Mouse (Mus musculus) MEL (cell line): Measurements from ENCODE around the gene Tiprl. TPM values are rescaled to one million over a fixed set of nuclear protein-coding genes. Genes with fewer than 3 reads are reported as not detected.

Experiments
- DNase-seq: peaks from one replicate; pipeline ENCODE4 v3.0.0; 2011; ENCODE audit warnings: low read depth, low spot score
- H3K27ac ChIP-seq: 2 replicates; pipeline ENCODE4 v1.5.1; 2012; ENCODE audit warnings: low read depth, mild to moderate bottlenecking, control low read depth, low read length, moderate library complexity; ENCODE audit not compliant: control insufficient read depth
- H3K27me3 ChIP-seq, 2 experiments: fragments of 150-350 bp in 1 of 2; sonication (generic) in 1 of 2; 2 replicates each; pipeline ENCODE4 v1.6.1; 2012; ENCODE audit warnings: low read length in 2 of 2, mild to moderate bottlenecking in 2 of 2, improper control_type of control experiment in 1 of 2, moderate library complexity in 1 of 2; ENCODE audit not compliant: insufficient read depth in 2 of 2, control insufficient read depth in 1 of 2
- H3K36me3 ChIP-seq, 2 experiments: 2 replicates each; pipeline ENCODE4 v1.6.1; 2012 to 2014; ENCODE audit warnings: low read length in 2 of 2, improper control_type of control experiment in 1 of 2, inconsistent platforms in 1 of 2, mild to moderate bottlenecking in 1 of 2; ENCODE audit not compliant: insufficient read depth in 2 of 2, control insufficient read depth in 1 of 2
- H3K4me1 ChIP-seq, 2 experiments: fragments of 150-350 bp in 1 of 2; sonication (generic) in 1 of 2; 2 replicates each; pipeline ENCODE4 v1.6.1; 2012; ENCODE audit warnings: low read length in 2 of 2, improper control_type of control experiment in 1 of 2, mild to moderate bottlenecking in 1 of 2; ENCODE audit not compliant: insufficient read depth in 2 of 2, control insufficient read depth in 1 of 2
- H3K4me3 ChIP-seq, 2 experiments: fragments of 150-350 bp in 1 of 2; sonication (generic) in 1 of 2; 2 replicates each; pipeline ENCODE4 v1.5.1; 2012; ENCODE audit warnings: low read depth in 2 of 2, low read length in 2 of 2, mild to moderate bottlenecking in 2 of 2, moderate library complexity in 2 of 2, control low read depth in 1 of 2, improper control_type of control experiment in 1 of 2; ENCODE audit not compliant: control insufficient read depth in 1 of 2, insufficient read depth in 1 of 2
- H3K79me2 ChIP-seq: 2 replicates; pipeline ENCODE4 v1.6.1; 2012; ENCODE audit warnings: mild to moderate bottlenecking, low read length, moderate library complexity; ENCODE audit not compliant: control insufficient read depth, poor library complexity, insufficient read depth
- H3K9ac ChIP-seq: 2 replicates; pipeline ENCODE4 v1.6.1; 2012; ENCODE audit warnings: low read depth, mild to moderate bottlenecking, control low read depth, low read length, moderate library complexity; ENCODE audit not compliant: control insufficient read depth, poor library complexity, severe bottlenecking
- H3K9me3 ChIP-seq: fragments of 150-350 bp; sonication (generic); replicated peaks from 2 replicates; pipeline ENCODE4 v1.6.1; 2012; ENCODE audit warnings: mild to moderate bottlenecking, low read length, improper control_type of control experiment, moderate library complexity; ENCODE audit not compliant: insufficient read depth
- BHLHE40 ChIP-seq: IDR thresholded peaks from 2 replicates; pipeline ENCODE4 v1.6.1; 2012; ENCODE audit warnings: low read depth, mild to moderate bottlenecking, inconsistent platforms, low read length, improper control_type of control experiment, borderline replicate concordance
- CHD1 ChIP-seq: IDR thresholded peaks from 2 replicates; pipeline ENCODE4 v1.6.1; 2012; ENCODE audit warnings: low read depth, mild to moderate bottlenecking, inconsistent platforms, low read length, improper control_type of control experiment
- CHD2 ChIP-seq: IDR thresholded peaks from 2 replicates; pipeline ENCODE4 v1.6.1; 2011; ENCODE audit warnings: low read length, improper control_type of control experiment
- CTCF ChIP-seq, 3 experiments: IDR thresholded peaks in 2 of 3; conservative IDR thresholded peaks in 1 of 3; 2 replicates each; pipeline ENCODE4 v1.5.1; 2011 to 2012; ENCODE audit warnings: low read length in 3 of 3, low read depth in 2 of 3, mild to moderate bottlenecking in 2 of 3, improper control_type of control experiment in 1 of 3, inconsistent platforms in 1 of 3, mixed read lengths in 1 of 3, moderate library complexity in 1 of 3; ENCODE audit not compliant: control insufficient read depth in 1 of 3, insufficient read depth in 1 of 3, poor library complexity in 1 of 3, severe bottlenecking in 1 of 3
- E2F4 ChIP-seq: IDR thresholded peaks from 2 replicates; pipeline ENCODE4 v1.6.1; 2011; ENCODE audit warnings: low read depth, low read length, improper control_type of control experiment, borderline replicate concordance
- ELF1 ChIP-seq: IDR thresholded peaks from 2 replicates; pipeline ENCODE4 v1.6.1; 2014; ENCODE audit warnings: low read depth, mild to moderate bottlenecking, inconsistent platforms, low read length, improper control_type of control experiment, moderate library complexity
- EP300 ChIP-seq, 2 experiments: IDR thresholded peaks; 2 replicates each; pipeline ENCODE4 v1.6.1; 2011; ENCODE audit warnings: improper control_type of control experiment in 2 of 2, low read length in 2 of 2, low read depth in 1 of 2, mild to moderate bottlenecking in 1 of 2
- ETS1 ChIP-seq: IDR thresholded peaks from 2 replicates; pipeline ENCODE4 v1.6.1; 2012; ENCODE audit warnings: low read depth, mild to moderate bottlenecking, inconsistent platforms, low read length, improper control_type of control experiment, moderate library complexity
- GABPA ChIP-seq: IDR thresholded peaks from 2 replicates; pipeline ENCODE4 v1.6.1; 2012; ENCODE audit warnings: low read depth, mild to moderate bottlenecking, inconsistent platforms, low read length, improper control_type of control experiment, moderate library complexity
- GATA1 ChIP-seq: IDR thresholded peaks from 2 replicates; pipeline ENCODE4 v1.6.1; 2011; ENCODE audit warnings: low read depth, low read length, improper control_type of control experiment
- HCFC1 ChIP-seq: IDR thresholded peaks from 2 replicates; pipeline ENCODE4 v1.6.1; 2012; ENCODE audit warnings: low read depth, mild to moderate bottlenecking, inconsistent platforms, low read length, improper control_type of control experiment, moderate library complexity
- JUND ChIP-seq: IDR thresholded peaks from 2 replicates; pipeline ENCODE4 v1.6.1; 2011; ENCODE audit warnings: low read depth, mild to moderate bottlenecking, improper control_type of control experiment, low read length
- MAFK ChIP-seq: IDR thresholded peaks from 2 replicates; pipeline ENCODE4 v1.6.1; 2011; ENCODE audit warnings: low read depth, mild to moderate bottlenecking, low read length, improper control_type of control experiment, borderline replicate concordance
- MAZ ChIP-seq: IDR thresholded peaks from 2 replicates; pipeline ENCODE4 v1.6.1; 2012; ENCODE audit warnings: low read depth, mild to moderate bottlenecking, inconsistent platforms, low read length, improper control_type of control experiment
- MXI1 ChIP-seq: IDR thresholded peaks from 2 replicates; pipeline ENCODE4 v1.6.1; 2011; ENCODE audit warnings: mild to moderate bottlenecking, low read depth, low read length, improper control_type of control experiment
- MYC ChIP-seq: IDR thresholded peaks from 2 replicates; pipeline ENCODE4 v1.6.1; 2011; ENCODE audit warnings: low read depth, mild to moderate bottlenecking, low read length, improper control_type of control experiment, moderate library complexity
- POLR2A ChIP-seq, 2 experiments: IDR thresholded peaks; 2 replicates each; pipeline ENCODE4 v1.6.1; 2011 to 2012; ENCODE audit warnings: low read length in 2 of 2, mild to moderate bottlenecking in 2 of 2, control low read depth in 1 of 2, improper control_type of control experiment in 1 of 2, low read depth in 1 of 2, moderate library complexity in 1 of 2; ENCODE audit not compliant: control insufficient read depth in 1 of 2, insufficient read depth in 1 of 2, poor library complexity in 1 of 2
- POLR2AphosphoS5 ChIP-seq: IDR thresholded peaks from 2 replicates; pipeline ENCODE4 v1.6.1; 2012; ENCODE audit warnings: low read depth, borderline replicate concordance, mild to moderate bottlenecking, inconsistent platforms, low read length, moderate library complexity, mixed read lengths
- RAD21 ChIP-seq: IDR thresholded peaks from 2 replicates; pipeline ENCODE4 v1.6.1; 2011; ENCODE audit warnings: mild to moderate bottlenecking, low read depth, low read length, improper control_type of control experiment
- SIN3A ChIP-seq: IDR thresholded peaks from 2 replicates; pipeline ENCODE4 v1.6.1; 2012; ENCODE audit warnings: low read length, improper control_type of control experiment, inconsistent platforms
- SMC3 ChIP-seq: IDR thresholded peaks from 2 replicates; pipeline ENCODE4 v1.6.1; 2011; ENCODE audit warnings: low read depth, low read length, improper control_type of control experiment
- TBP ChIP-seq: IDR thresholded peaks from 2 replicates; pipeline ENCODE4 v1.8.0; 2011; ENCODE audit warnings: low read depth, low read length, improper control_type of control experiment
- TCF12 ChIP-seq: IDR thresholded peaks from 2 replicates; pipeline ENCODE4 v1.6.1; 2014; ENCODE audit warnings: low read depth, mild to moderate bottlenecking, inconsistent platforms, low read length, improper control_type of control experiment, moderate library complexity
- USF1 ChIP-seq: IDR thresholded peaks from 2 replicates; pipeline ENCODE4 v1.6.1; 2014; ENCODE audit warnings: low read depth, mild to moderate bottlenecking, inconsistent platforms, low read length, improper control_type of control experiment, moderate library complexity
- USF2 ChIP-seq, 2 experiments: IDR thresholded peaks; 2 replicates each; pipeline ENCODE4 v1.6.1; 2011 to 2012; ENCODE audit warnings: improper control_type of control experiment in 2 of 2, low read length in 2 of 2, borderline replicate concordance in 1 of 2, inconsistent platforms in 1 of 2, low read depth in 1 of 2, mild to moderate bottlenecking in 1 of 2; ENCODE audit not compliant: insufficient read depth in 1 of 2
- ZC3H11A ChIP-seq: IDR thresholded peaks from 2 replicates; pipeline ENCODE4 v1.6.1; 2012; ENCODE audit warnings: low read depth, mild to moderate bottlenecking, inconsistent platforms, low read length, improper control_type of control experiment
- ZMIZ1 ChIP-seq: IDR thresholded peaks from 2 replicates; pipeline ENCODE4 v1.6.1; 2012; ENCODE audit warnings: low read depth, mild to moderate bottlenecking, inconsistent platforms, low read length, improper control_type of control experiment, moderate library complexity
- ZNF384 ChIP-seq: IDR thresholded peaks from 2 replicates; pipeline ENCODE4 v1.6.1; 2012; ENCODE audit warnings: low read depth, mild to moderate bottlenecking, inconsistent platforms, low read length, improper control_type of control experiment
- polyA plus RNA-seq, 2 experiments: library from polyadenylated mRNA; stranded (reverse) in 1 of 2; unstranded in 1 of 2; fragments of >175 nt in 1 of 2; fragments of >200 nt in 1 of 2; gene quantifications; 2 replicates each; pipeline versions ENCODE4 v1.2.1 to v1.2.4; 2012; ENCODE audit warnings: low replicate concordance in 2 of 2, low read depth in 1 of 2; ENCODE audit not compliant: insufficient read length in 2 of 2, insufficient read depth in 1 of 2, missing spikeins in 1 of 2
- total RNA-seq: library from RNA; depleted of rRNA; stranded (reverse); fragments of 300-350 nt; gene quantifications from 2 replicates; pipeline ENCODE4 v1.2.3, GENCODE M21; 2012

Tiprl gene
- total and polyA plus RNA-seq, 3 experiments, result 50.6 to 293 (median 51.4) TPM

- no peaks in the 10 kb centered on the region for H3K4me1 ChIP-seq
- TF ChIP-seq ELF1 (no peak), CHD2 (no peak), E2F4 (no peak), POLR2AphosphoS5 (no peak), USF2 (IDR thresholded peaks at IDR 0.05; ENCODE audit: borderline replicate concordance in 1 of 2, insufficient read depth in 1 of 2, low read depth in 1 of 2, low read length in 2 of 2) (no peak), ZMIZ1 (no peak), RAD21 (no peak), ETS1 (no peak), USF1 (no peak), GABPA (no peak), GATA1 (no peak), CHD1 (no peak), POLR2A (IDR thresholded peaks at IDR 0.05; ENCODE audit: control insufficient read depth in 1 of 2, insufficient read depth in 1 of 2, low read depth in 1 of 2, low read length in 2 of 2, poor library complexity in 1 of 2) (no peak)
- TF ChIP-seq, all 39 proteins: peak for 0
- Histone ChIP-seq H3K27ac (no peak overlapping the region), H3K79me2 (no peaks in the 10 kb centered on the region), H3K9me3 (no peaks in the 10 kb centered on the region), H3K9ac (no peak overlapping the region), H3K27me3 (peaks cover 0 to under 1% of the 10 kb centered on the region in 2 experiments; a peak in 2 of 4 replicates), H3K4me3 (no peak overlapping the region), H3K36me3 (no peaks in the 10 kb centered on the region)
- no peak for DNase-seq
These were observed 38.1 kb upstream of the Tiprl start for GRCm38 (mm10) chr1:165274946-165275345.

- Histone ChIP-seq H3K9me3 (no peaks in the 10 kb centered on the region), H3K27ac (no peak overlapping the region), H3K4me1 (peaks cover 0 to 7% of the 10 kb centered on the region in 2 experiments; a peak in 2 of 4 replicates), H3K9ac (peak overlapping the region; percentile 24; the same call in 1 of the 2 replicates), H3K27me3 (no peaks in the 10 kb centered on the region; a peak in 1 of 4 replicates), H3K79me2 (no peaks in the 10 kb centered on the region), H3K4me3 (peak overlapping the region; percentile 29 to 40; a peak in 3 of 4 replicates), H3K36me3 (peaks cover 0 to 7% of the 10 kb centered on the region in 2 experiments; a peak in 2 of 4 replicates)
- TF ChIP-seq POLR2AphosphoS5 (no peak), TCF12 (no peak), MXI1 (peak; percentile 47), CHD1 (no peak), CTCF (IDR thresholded peaks at IDR 0.05 in 2 of 3, conservative IDR thresholded peaks at IDR 0.05 in 1 of 3; ENCODE audit: control insufficient read depth in 1 of 3, insufficient read depth in 1 of 3, low read depth in 2 of 3, low read length in 3 of 3, poor library complexity in 1 of 3, severe bottlenecking in 1 of 3) (peak; percentile 78 to 89 (median 84)), HCFC1 (peak; percentile 46; the same call in 1 of the 2 replicates), GABPA (no peak), ZNF384 (no peak), SIN3A (peak; percentile 39; the same call in 1 of the 2 replicates), EP300 (IDR thresholded peaks at IDR 0.05; ENCODE audit: low read depth in 1 of 2, low read length in 2 of 2) (no peak), USF1 (no peak), BHLHE40 (peak; percentile 37; the same call in 1 of the 2 replicates), RAD21 (peak; percentile 67), JUND (0 out of 2 replicates have a peak, but pooled peaks have one; percentile 22), SMC3 (peak; percentile 72), ZC3H11A (peak; percentile 53), TBP (0 out of 2 replicates have a peak, but pooled peaks have one; percentile 34), MAFK (no peak), MAZ (peak; percentile 35; the same call in 1 of the 2 replicates), MYC (0 out of 2 replicates have a peak, but pooled peaks have one; percentile 43)
- DNase-seq, result peak; percentile 76
These were observed 15.4 kb upstream of the Tiprl start for GRCm38 (mm10) chr1:165252027-165252671.
